Mouse (Mus musculus) B cell, adult (primary cell): ENCODE results near the gene Spdye4a. TPM values are rescaled to one million over a fixed set of nuclear protein-coding genes. Genes with fewer than 3 reads are reported as not detected.

ENCODE experiments used
- total RNA-seq: library from RNA; stranded (reverse); gene quantifications from 4 replicates; pipeline ENCODE4 v1.2.4, GENCODE M21; 2023; ENCODE audit not compliant: inconsistent age

Spdye4a gene
- total RNA-seq, result not detected in 4 replicates

DNA sequence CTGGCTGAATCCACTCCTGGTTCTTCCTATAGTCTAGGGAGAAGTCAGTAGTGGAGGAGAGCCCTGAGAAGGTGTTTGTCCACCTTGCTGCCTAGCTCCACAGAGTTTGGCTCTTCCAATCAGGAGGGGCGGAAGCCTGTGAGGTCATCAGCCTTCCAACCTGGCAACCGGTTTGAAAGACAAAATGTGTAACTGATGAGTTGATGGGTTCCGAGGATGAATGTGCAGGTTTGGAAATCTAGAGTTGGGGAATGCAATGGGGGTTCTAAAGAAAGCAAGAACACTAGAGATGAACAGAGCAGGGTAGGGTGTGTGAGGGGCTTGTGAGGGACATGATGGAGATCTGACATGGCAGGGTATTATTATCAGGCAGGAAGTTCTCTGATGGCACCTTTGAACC lies at the start of gene Spdye4a:
Spdye4a (minus strand) TSS at position 101 of the 400 bp plus-strand sequence.

DNA sequence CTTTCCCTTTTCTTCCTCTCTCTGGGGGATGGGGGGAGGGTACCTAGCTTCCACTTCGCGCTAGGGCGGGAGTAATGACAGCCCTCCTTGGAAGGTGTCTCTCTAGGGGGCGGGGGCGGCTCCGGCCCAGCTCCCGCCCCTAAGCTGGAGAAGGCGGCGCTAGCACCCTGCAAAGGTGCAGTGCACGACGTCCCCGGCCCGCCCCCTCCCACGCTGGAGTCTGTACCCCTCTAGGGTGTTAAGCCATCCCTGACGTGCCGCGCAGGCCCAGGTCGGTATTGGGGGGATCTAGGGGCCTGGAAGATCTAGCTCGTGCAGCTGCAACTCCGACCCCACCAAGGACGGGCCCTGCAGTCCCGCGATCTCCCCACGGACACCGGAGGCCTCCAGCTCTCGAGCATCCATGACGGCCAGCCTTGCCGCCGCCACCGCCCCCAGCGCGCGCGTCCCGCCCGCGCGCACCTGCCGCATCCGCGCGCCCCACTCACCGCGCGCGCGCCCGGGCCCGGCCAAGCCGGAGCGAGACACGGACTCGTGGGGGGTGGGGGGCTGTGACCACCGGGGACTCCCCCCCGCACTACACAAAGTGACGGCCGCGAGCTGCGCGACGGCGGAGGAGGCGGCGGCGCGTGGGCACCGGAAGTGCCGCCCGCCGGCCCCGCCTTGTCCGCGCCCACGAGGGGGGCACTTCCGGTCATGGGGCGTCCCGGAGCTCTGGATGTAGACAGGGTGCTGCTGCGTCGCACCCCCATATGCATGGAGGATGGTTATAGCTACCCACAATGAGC lies 42.9 kb upstream of the Spdye4a start, which contains the start of gene Zfp316:
Zfp316 (minus strand) TSS at position 660 of the 788 bp plus-strand sequence.

DNA sequence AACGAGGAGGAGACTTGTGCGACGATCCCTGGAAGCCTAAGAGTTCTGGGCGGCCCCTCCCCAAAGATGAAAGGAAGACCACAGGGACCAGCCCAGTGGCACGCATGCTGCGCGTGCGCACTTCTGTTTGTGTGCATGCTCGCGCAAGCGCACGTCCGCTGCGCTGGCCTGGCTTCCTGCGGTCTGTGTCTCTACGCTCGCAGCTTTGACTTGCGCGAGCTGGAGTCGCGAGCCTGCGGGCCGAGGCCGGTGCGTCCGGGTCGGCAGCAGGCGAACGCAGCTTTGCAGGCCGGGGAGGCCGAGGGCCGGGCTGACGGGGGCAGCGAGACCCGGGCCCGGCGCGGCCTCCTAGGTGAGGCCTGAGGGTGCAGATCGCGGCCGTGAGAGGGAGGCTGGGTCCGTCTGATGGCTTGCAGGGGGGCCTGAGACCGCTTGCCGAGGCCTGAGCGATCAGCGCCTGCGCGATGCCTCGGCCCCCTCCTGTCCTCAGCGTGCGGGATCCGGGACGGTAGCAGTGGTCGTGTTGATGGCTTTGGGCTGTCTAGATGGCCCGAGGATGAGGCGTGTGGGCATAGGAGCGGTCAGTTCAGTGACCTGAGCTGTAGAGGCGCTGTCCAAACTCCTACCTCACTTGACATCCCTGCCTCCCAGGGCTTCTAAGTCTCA lies 8.5 kb upstream of the Spdye4a start, which contains the start of gene Zfp12:
Zfp12 (plus strand) TSS at position 136 of the 666 bp plus-strand sequence.

DNA sequence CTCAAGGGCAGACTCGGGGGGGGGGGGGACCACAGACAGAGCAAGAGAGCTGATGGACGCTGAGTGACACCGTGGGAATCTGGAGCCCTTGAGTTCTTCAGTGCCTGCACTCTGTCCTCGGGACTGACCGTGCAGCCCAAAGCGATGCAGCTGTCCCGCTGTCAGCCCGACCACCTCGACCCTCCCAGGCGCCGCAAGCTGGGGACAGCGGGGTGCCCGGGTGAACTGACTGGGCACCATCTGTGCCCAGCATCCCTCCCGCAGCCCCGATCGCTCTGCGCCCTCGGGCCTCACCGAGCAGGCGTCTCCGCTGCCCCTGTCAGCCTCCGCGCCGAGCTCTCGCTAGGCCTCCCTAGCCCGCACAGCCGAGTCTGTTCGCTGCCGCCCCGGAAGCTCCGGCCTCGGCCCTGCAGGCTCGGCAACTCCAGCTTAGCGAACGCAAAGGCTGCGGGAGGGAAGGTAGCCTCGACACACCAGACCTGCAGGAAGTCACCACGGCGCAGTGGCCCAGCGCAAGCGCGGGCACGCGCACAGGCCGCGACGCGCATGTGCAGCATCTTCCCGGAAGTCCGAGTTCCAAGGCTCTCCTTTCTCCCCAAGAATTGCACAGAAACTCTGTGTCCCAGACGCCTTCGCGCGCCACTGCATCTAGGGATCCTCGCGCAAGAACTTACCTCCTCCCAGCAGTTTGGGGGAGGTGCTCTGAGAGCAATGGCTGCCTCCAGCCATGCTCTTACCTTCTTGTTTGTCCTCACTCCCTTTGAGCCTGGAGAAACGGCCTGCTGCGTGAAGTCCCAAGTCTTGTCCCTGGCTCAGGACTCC lies 46.2 kb downstream of the Spdye4a start, which contains the start of the genes Rbak and Spdye4b:
Rbak (minus strand) TSS at position 521 of the 822 bp plus-strand sequence.
Spdye4b (plus strand) TSS at position 763 of the 822 bp plus-strand sequence.

Other genes starting within 250 kb of the Spdye4a start
- 107 to 128 TPM (median 117 TPM) in 4 replicates for gene Rnf216, start 113.9 kb downstream of the Spdye4a start, total RNA-seq
- gene Olfr718-ps1, start 79.3 kb downstream of the Spdye4a start, total RNA-seq, result 0.15 to 0.26 TPM (median 0.22 TPM) in 4 replicates
- gene Rbak, start 46.1 kb downstream of the Spdye4a start, total RNA-seq, result 11.0 to 15.9 TPM (median 12.8 TPM) in 4 replicates
- not detected in 4 replicates for gene Spdye4b, start 45.9 kb downstream of the Spdye4a start, total RNA-seq
- gene Zfp12, start 8.3 kb upstream of the Spdye4a start, total RNA-seq, result 22.0 to 31.4 TPM (median 25.4 TPM) in 4 replicates
- gene Zfp316, start 43.1 kb upstream of the Spdye4a start, total RNA-seq, result 4.7 to 7.9 TPM (median 5.9 TPM) in 4 replicates
- gene Zfp853, start 66.7 kb upstream of the Spdye4a start, total RNA-seq, result 0.51 to 0.80 TPM (median 0.59 TPM) in 4 replicates
- 36.4 to 39.9 TPM (median 37.3 TPM) in 4 replicates for gene E130309D02Rik, start 88.5 kb upstream of the Spdye4a start, total RNA-seq
- gene Zdhhc4, start 102.4 kb upstream of the Spdye4a start, total RNA-seq, result 51.9 to 66.5 TPM (median 60.9 TPM) in 4 replicates
- gene Grid2ip, start 130.4 kb upstream of the Spdye4a start, total RNA-seq, result not detected in 4 replicates
- 28.6 to 37.9 TPM (median 33.9 TPM) in 4 replicates for gene Kdelr2, start 176.9 kb upstream of the Spdye4a start, total RNA-seq
- 12.6 to 15.1 TPM (median 13.6 TPM) in 4 replicates for gene Daglb, start 237.7 kb upstream of the Spdye4a start, total RNA-seq